Mouse (Mus musculus) cerebellum, adult 2 months (tissue): ENCODE measurements at regions not wholly inside any gene's neighbourhood (a gene's known extent, or its start where the extent isn't known, plus 50 kb on each side); places are given as distances from the start of the nearest gene placed in this dataset.

Experiments
- CTCF ChIP-seq: fragments of 200-500 bp; IDR thresholded peaks from 2 replicates; pipeline ENCODE4 v1.5.1; 2011; ENCODE audit warnings: low read depth, mild to moderate bottlenecking, control low read depth, low read length, moderate library complexity, borderline replicate concordance; ENCODE audit not compliant: insufficient read depth
- POLR2A ChIP-seq: fragments of 200-500 bp; IDR thresholded peaks from 2 replicates; pipeline ENCODE4 v1.6.1; 2011; ENCODE audit warnings: low read length, control low read depth, borderline replicate concordance; ENCODE audit not compliant: insufficient read depth

GRCm38 (mm10) chr3:132237344-132237743 lies 152.3 kb downstream of the Dkk2 start:
- TF ChIP-seq POLR2A (no peak), CTCF (no peak)
